14 mouse cellular contexts compared by ENCODE assay signal in the genomic region with DNA sequence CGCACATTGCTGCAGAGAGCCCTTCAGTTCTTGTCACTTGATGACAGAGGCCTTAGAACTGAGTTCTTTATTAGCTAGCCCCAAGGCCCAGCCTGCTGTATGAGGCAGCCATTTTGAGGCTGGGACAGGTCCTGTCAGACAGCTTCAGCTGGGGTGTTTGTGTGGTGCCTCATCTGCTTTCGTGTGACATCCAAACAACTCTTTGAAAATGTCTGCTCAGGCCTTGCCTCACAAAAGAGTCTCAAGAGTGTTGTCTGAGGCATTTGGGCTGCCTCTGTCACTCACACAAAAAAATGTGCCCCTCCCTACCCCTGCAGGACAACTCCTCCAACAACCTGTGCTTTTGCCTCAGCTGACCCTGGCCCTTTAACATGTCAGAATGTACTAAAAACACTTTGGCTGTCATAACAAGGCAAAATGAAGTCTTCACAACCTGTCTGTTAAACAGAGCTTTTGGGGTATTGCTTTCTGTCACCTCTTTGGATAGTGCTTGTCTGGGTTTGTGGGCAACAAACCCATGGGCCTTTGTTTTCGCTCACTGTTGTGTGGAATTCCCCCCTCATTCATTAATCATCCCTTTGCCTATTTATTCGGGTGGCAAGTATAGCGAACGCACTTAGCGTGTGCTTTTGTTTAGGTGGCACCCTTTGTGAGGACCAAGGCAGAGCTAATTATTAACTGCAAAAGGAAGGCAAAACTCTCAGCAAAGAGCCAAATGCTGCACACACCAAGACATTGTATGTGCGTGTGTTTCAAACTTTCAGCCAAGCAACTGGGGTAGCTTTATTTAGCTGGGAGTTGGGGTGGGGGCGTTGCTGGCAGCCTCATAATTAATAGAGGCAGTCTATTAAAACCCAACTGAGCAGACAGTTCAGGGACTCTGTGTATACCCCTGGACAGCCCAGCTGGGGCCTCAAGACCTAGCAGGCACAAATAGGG.
DNase-seq lines count a peak whose midpoint lies in the region; ATAC-seq lines count a peak whose summit lies in the region.
"Had no signal": no experiment of that assay in that cellular context is flagged by ENCODE, and none has a peak within 500 bp of the region (broad histone marks: within the 10 kb centered on the region; RNA-seq: fewer than 3 reads in every experiment).

No protein-coding gene starts in this region.

- no peaks in the 10 kb centered on the region for H3K9me3 ChIP-seq in forebrain, embryonic 16.5 days (ENCODE audit: control insufficient read depth, low read length)
- H3K9me3 ChIP-seq in neural tube, embryonic 14.5 days (ENCODE audit: control insufficient read depth, low read length), result no peaks in the 10 kb centered on the region
- H3K9me3 ChIP-seq: embryonic facial prominence, embryonic 15.5 days; limb, embryonic 12.5 days; megakaryocyte, embryonic 14.5 days had no signal

- H3K9ac ChIP-seq in forebrain, embryonic 16.5 days (replicated peaks; ENCODE audit: low read depth, low read length), result no peak overlapping the region
- no peak overlapping the region for H3K9ac ChIP-seq in neural tube, embryonic 14.5 days (replicated peaks; ENCODE audit: low read depth, low read length)
- H3K9ac ChIP-seq: embryonic facial prominence, embryonic 15.5 days; limb, embryonic 12.5 days had no signal

- ATAC-seq in forebrain, embryonic 16.5 days, result peak; percentile 88
- peak; percentile 77 for ATAC-seq in neural tube, embryonic 14.5 days (ENCODE audit: low read depth)
- ATAC-seq: inflammation-experienced regulatory T-cells, adult 6 months; Patski had no signal

- H3K36me3 ChIP-seq in forebrain, embryonic 16.5 days (ENCODE audit: control insufficient read depth, insufficient read depth), result no peaks in the 10 kb centered on the region
- no peaks in the 10 kb centered on the region for H3K36me3 ChIP-seq in neural tube, embryonic 14.5 days (ENCODE audit: control insufficient read depth, insufficient read depth, low read length)
- H3K36me3 ChIP-seq: embryonic facial prominence, embryonic 15.5 days; limb, embryonic 12.5 days had no signal

- peaks cover 11% of the 10 kb centered on the region for H3K4me1 ChIP-seq in forebrain, embryonic 16.5 days (replicated peaks; ENCODE audit: control insufficient read depth, insufficient read depth, low read length)
- no peaks in the 10 kb centered on the region for H3K4me1 ChIP-seq in neural tube, embryonic 14.5 days (ENCODE audit: control insufficient read depth, insufficient read depth, low read length)
- H3K4me1 ChIP-seq: embryonic facial prominence, embryonic 15.5 days; megakaryocyte, embryonic 14.5 days had no signal

- 6% methylated on average over 9 of the region's 9 CpGs for WGBS in forebrain, embryonic 16.5 days
- 17% methylated on average over 9 of the region's 9 CpGs for WGBS in neural tube, embryonic 14.5 days

- DNase-seq in kidney, adult 11 months, result peak; percentile 18
- no peak for DNase-seq in kidney, postnatal 25 days
- peak; percentile 20 to 22 for DNase-seq in kidney, postnatal 36 days
- DNase-seq in adrenal gland, postnatal 36 days, result no peak
- DNase-seq in spleen, postnatal 10 days (ENCODE audit: low spot score in 2 of 2), result no peak
- DNase-seq in layer of hippocampus, postnatal 14 days (ENCODE audit: low spot score in 2 of 2), result no peak
- DNase-seq: right cerebral cortex, postnatal 4 days had no signal

- H3K27ac ChIP-seq in forebrain, embryonic 16.5 days (ENCODE audit: low read length), result no peak overlapping the region
- no peak overlapping the region for H3K27ac ChIP-seq in neural tube, embryonic 14.5 days (ENCODE audit: low read depth, low read length)
- H3K27ac ChIP-seq: embryonic facial prominence, embryonic 15.5 days; limb, embryonic 12.5 days had no signal

- no peak overlapping the region for H3K4me3 ChIP-seq in forebrain, embryonic 16.5 days (replicated peaks; ENCODE audit: low read length)
- no peak overlapping the region for H3K4me3 ChIP-seq in neural tube, embryonic 14.5 days (ENCODE audit: low read depth, low read length)
- H3K4me3 ChIP-seq: embryonic facial prominence, embryonic 15.5 days; limb, embryonic 12.5 days; megakaryocyte, embryonic 14.5 days had no signal

- H3K4me2 ChIP-seq in forebrain, embryonic 16.5 days (ENCODE audit: low read length), result no peak overlapping the region
- H3K4me2 ChIP-seq in neural tube, embryonic 14.5 days (ENCODE audit: low read depth, low read length), result no peak overlapping the region
- H3K4me2 ChIP-seq: embryonic facial prominence, embryonic 15.5 days; limb, embryonic 12.5 days had no signal

- 0 out of 2 replicates have a peak, but pooled peaks cover 9% of the 10 kb centered on the region for H3K27me3 ChIP-seq in forebrain, embryonic 16.5 days (replicated peaks; ENCODE audit: control insufficient read depth, insufficient read depth, low read length)
- no peaks in the 10 kb centered on the region for H3K27me3 ChIP-seq in neural tube, embryonic 14.5 days (ENCODE audit: control insufficient read depth, insufficient read depth, low read length)
- H3K27me3 ChIP-seq: embryonic facial prominence, embryonic 15.5 days; limb, embryonic 12.5 days; Patski had no signal

Comparison
In these comparisons a context has a peak if more than half of its experiments do, and no peak if none do; other contexts are left out.
1. DNase-seq: peak in kidney, adult 11 months (single experiment) and kidney, postnatal 36 days (2 of 2); none in kidney, postnatal 25 days (0 of 2), adrenal gland, postnatal 36 days (0 of 2), spleen, postnatal 10 days (0 of 2) and layer of hippocampus, postnatal 14 days (0 of 2).